Mouse (Mus musculus): ENCODE measurements around the gene Grik4.
"Not testable (repeated sequence)": the region's sequence is repeated elsewhere in the genome, so short reads cannot be mapped to it uniquely, and the experiment has no call there.

Gene Grik4

GRCm38 (mm10) chr9:42797276-42797675, 147.0 kb downstream of the Grik4 start:
- CTCF ChIA-PET: no interaction called here

DNA sequence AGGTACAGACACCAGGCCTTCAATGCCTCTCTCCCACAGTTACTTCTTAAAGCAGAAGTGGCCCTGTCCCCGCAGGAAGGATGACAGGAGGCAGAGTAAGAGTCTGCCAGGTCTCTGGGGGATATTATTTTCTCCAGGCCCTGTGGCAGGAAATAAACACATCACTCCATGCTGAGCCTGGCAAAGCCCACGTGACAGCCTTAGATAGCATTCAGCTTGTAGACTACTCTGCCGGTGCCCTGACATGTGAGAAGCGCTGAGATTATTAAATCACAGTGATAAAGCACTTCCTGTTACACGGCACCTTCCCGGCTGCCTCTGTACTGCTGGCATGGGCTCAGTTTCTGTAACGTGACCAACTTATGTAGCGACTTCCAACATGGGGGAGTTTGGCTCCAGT, 148.4 kb downstream of the Grik4 start:
- CTCF ChIA-PET: no interaction called here

DNA sequence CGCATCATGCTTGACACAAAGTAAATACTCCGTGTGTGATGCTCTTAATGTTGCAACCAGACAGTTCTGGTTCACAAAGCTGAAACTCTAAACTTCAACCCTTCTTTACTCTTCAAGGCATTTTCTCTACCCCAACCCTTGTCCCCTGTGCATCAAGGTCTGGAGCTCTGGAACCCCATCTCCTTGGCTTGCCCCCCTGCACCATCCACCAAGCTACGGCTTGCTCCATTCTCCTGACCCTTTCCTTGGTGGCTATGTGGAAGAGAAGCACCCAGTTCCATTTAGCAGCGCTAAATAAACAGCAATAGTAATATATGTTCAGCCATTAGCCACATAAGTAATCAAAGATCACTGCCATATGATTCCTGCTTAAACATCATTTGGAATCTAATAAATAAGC, 150.3 kb downstream of the Grik4 start:
- CTCF ChIA-PET: no interaction called here

DNA sequence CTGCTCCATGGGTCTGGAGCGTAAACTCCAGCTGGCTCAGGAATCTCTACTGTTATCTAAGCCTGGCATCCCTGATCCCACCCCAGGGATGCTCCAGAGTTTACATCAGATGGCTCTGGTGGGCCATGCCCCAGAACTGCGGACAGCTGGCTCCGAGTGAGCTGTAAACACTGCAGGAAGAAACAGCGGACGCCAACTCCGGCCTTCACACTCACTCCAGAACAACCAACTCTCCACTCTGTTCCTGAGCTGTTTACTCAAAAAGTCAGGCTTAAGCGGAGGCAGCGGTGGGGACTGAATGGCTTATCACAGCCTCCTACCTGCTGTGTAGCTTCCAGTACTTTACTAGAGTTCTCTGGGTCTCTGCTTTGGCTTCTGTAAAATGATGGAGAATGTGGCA, 150.7 kb downstream of the Grik4 start:
- CTCF ChIA-PET: no interaction called here

DNA sequence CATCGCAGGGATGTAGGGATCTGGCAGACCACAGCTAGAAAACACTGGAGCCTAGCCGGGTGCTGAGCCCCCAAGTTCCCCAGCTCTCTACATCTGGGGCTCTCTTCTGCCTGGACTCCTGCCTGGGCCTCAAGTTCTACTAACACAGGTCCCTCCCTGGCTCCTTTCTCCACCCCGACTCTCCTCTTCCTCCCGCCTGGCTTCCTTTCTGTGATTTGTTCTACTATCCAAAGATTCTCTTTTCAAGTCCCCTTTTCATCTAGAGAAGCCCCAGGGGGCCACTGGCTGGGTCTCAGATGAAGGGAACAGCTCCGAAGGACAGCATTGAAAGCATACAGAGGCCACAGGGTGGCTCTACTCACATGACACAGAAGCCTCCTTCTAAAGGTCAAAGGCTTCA, 151.9 kb downstream of the Grik4 start:
- CTCF ChIA-PET: no interaction called here

GRCm38 (mm10) chr9:42791779-42792178, 152.5 kb downstream of the Grik4 start:
- CTCF ChIA-PET: no interaction called here

GRCm38 (mm10) chr9:42791346-42791745, 152.9 kb downstream of the Grik4 start:
- CTCF ChIA-PET: no interaction called here

GRCm38 (mm10) chr9:42788471-42788870, 155.8 kb downstream of the Grik4 start:
- CTCF ChIA-PET: no interaction called here

DNA sequence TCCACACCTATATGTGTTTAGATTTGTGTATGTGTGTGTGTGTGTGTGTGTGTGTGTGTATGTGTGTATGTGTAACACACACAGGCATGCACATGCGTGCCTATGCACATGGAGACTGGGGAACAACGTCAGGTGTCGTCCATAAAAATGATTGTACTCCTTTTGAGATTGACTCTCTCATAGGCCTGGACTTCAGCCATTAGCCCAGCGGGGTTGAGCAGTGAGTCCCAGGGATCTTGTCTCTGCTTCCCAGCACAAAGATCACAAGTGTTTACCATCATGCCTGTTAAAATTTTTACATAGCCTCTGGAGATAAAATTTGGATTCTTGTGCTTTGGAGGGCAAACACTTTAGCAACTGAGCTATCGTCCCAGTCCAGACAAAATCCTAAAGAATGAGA, 157.4 kb downstream of the Grik4 start:
- CTCF ChIA-PET: no interaction called here

- CTCF ChIA-PET: no interaction called here
These were observed 158.0 kb downstream of the Grik4 start for GRCm38 (mm10) chr9:42786286-42786685.

- CTCF ChIA-PET: no interaction called here
These were observed 159.0 kb downstream of the Grik4 start for GRCm38 (mm10) chr9:42785173-42785830.

GRCm38 (mm10) chr9:42783248-42783903, 160.9 kb downstream of the Grik4 start:
- CTCF ChIA-PET: no interaction called here

DNA sequence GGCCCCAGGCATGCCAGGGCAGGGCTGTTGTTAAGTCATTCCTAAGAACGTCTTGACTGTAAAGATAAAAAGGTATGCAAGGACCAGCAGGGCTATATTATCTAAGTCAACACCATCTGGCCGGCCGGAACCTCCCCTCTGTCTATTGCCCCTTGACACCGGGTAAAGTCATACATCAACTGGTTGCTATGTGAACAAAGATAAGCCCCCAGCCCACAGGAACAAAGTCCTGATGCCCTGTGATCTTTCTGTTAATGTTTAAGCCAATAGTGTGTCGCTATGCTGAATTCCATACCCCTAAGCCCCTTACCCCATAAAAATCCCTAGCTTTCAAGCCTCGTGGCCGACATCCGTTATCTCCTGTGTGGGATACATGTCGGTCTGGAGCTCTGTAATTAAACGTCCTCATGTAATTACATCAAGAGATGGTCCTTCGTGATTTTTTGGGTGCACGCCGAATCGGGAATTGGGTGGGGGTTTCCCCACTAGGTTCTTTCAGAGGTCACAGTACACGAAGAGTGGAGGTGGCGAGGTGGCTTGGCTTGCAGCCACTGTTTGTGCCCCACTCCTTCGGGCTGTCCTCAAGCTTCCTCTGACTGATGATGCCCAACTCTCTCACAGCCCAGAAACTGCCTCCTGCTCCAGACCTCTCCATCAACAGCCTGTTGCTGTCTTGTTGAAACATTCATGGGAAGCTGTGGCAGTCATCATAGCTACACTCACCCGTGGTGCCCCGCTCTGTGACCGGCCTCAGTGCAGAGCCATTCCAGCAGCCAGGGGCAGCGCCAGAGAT, 165.6 kb downstream of the Grik4 start:
- CTCF ChIA-PET: not testable (repeated sequence)

DNA sequence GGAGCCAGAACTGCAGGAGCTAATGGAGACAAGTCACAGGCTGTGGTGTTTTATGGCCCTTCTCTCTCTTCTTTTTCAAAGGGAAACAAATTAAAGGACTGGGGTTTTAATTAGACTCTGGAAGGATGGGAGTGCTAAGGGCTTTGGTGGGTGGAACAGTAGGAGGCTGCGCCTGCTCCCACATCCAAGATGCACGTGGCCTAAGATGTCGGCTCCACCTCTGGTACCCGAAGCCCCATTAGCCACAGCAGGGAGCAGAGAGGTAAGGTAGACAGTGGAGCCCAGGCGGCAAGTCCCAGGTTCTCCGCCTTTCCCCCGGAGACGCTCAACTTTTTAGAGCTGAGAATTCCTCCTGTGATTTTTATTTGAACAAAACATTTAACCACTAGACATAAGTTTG, 166.4 kb downstream of the Grik4 start:
- CTCF ChIA-PET: no interaction called here

DNA sequence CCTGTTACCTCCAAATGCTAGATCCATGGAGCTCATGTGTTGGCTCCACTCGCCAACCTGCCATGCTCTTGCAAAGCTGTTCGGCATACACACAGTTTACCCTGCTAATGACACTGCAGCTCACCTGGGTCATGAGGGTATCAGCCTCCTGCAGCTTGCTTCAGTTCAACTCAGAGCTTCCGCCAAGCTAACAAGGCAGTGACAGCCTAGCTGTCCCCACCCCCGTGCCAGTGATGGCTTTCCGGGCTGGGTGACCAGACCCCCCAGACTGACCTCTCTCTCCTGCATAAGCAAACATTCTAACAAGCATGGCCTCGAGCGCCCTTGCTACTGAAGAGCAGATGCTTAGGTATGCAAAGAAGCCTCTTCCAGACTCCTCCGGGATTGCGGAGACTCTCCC, 167.5 kb downstream of the Grik4 start:
- CTCF ChIA-PET: no interaction called here

GRCm38 (mm10) chr9:42764823-42765560, 179.3 kb downstream of the Grik4 start:
- CTCF ChIA-PET: no interaction called here

- CTCF ChIA-PET: no interaction called here
These were observed 185.5 kb downstream of the Grik4 start for GRCm38 (mm10) chr9:42758682-42759205.

GRCm38 (mm10) chr9:42757012-42757640, 187.2 kb downstream of the Grik4 start:
- CTCF ChIA-PET: no interaction called here

DNA sequence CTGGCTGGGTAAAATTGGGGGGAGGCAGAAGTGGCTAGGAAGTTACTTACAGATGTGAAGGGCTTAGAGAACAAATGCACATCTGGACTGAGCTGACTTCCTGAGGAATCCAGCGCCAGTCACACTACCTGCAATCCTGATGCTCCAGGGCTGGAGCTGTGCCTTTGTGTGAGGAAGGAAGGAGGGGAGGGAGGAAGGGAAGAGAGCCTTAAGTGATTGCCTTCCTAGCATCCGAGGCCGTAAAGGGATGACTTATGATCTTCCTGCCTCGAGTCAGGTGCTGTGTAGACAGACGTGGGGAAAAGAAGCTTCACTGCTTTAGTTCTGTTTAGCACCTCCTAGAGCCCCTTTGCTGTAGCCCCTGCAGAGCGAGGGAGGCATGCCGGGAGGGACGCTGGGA, 189.6 kb downstream of the Grik4 start:
- CTCF ChIA-PET: no interaction called here

DNA sequence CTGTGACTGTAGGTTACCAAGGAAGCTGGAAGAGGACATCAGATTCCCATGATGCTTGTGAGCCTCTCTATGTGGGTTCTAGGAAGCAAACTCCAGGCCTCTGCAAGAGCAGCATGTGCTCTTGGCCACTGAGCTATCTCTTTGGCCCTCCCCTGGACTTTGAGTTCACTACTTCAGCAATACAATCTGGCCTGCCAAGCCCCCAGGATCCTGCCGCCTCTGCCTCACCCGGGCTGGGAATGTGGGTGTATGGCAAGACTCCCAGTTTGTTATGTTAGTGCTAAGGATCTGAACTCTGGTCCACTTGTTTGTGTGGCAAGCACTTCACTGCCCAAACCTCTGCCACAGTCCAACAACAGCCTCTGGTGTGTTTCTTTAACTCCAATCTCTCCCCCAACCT, 193.1 kb downstream of the Grik4 start:
- CTCF ChIA-PET: no interaction called here

DNA sequence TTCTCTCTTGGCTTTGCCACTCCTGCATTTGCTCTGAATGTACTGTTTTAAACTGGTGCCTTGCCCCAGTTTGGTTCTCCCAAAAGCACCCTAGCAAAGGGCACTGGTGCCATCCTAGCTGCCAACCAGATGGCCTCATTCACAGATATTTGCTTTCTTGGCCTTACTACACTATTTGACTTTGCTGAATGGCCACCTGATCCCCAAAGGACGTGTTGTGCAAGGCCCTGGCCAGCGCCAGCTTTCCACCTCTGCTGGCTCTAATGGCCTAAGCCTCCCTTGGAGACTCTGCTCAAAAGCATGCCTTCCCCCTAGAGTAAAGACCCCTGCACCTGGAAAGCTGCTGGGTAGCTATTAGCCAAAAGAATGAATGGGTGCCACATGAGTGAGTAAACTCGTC, 194.1 kb downstream of the Grik4 start:
- CTCF ChIA-PET: no interaction called here

GRCm38 (mm10) chr9:42745982-42746381, 198.3 kb downstream of the Grik4 start:
- CTCF ChIA-PET: no interaction called here

All from spleen, embryonic (tissue).